Mouse (Mus musculus) thymus, adult 2 months (tissue): ENCODE measurements at regions not wholly inside any gene's neighbourhood (a gene's known extent, or its start where the extent isn't known, plus 50 kb on each side); places are given as distances from the start of the nearest gene placed in this dataset.

Source experiments
- CTCF ChIP-seq: fragments of 200-500 bp; IDR thresholded peaks from 2 replicates; pipeline ENCODE4 v1.5.1; 2012; ENCODE audit warnings: mild to moderate bottlenecking, control low read depth, low read length, moderate library complexity, borderline replicate concordance; ENCODE audit not compliant: control insufficient read depth, poor library complexity, insufficient read depth; ENCODE audit errors: extremely low read depth
- POLR2A ChIP-seq: fragments of 200-500 bp; IDR thresholded peaks from 2 replicates; pipeline ENCODE4 v1.6.1; 2012; ENCODE audit warnings: mild to moderate bottlenecking, low read length, control low read depth, moderate library complexity; ENCODE audit not compliant: control insufficient read depth, poor library complexity, insufficient read depth; ENCODE audit errors: extremely low read depth

GRCm38 (mm10) chr12:25240796-25241195 is 143.9 kb upstream of the Id2 start:
- TF ChIP-seq CTCF (no peak), POLR2A (no peak)
